Mouse (Mus musculus) telencephalon, adult 2 months (tissue): ENCODE data around the gene Dnase2a.
A peak's percentile ranks its signal among the peaks of the same experiment; 100 is the strongest.

Experiments used
- DNase-seq: peaks from one replicate; pipeline ENCODE4 v3.0.0-alpha.2; 2011; ENCODE audit warnings: low read depth, low spot score

The Dnase2a gene

DNA sequence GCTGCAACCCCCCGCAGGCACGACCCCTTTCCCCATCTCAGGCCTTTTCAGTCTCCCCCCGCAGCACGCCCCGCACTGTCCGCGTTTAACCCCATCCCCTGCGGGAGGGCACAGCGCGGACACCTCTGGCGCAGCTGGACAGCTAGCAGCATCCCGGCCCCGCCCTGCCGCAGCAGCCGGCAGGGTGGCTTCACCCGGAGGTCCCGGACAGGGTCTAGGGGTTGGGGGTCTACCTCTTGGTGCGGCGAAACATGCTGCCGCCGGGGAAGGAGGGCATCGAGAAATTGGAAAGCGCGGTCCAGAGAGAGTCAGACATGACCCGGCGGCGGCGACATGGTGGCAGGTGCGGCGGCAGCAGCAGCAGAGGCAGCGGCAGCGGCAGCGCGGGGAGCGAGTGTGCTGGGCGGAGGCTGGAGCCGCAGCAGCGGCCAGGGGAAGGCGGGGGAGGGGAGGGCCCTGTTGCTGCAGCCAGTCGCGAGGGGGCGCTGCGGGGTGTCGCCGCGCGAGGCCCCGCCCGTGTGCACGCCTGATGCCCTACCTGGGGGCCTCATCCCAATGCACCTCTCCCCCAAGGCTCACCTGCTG, 28.7 kb downstream of the Dnase2a start, which contains the start of gene Mast1:
Gene Mast1, minus strand, starts transcription at position 398 of the 585 bp plus-strand sequence.
- DNase-seq: peak; percentile 41

DNA sequence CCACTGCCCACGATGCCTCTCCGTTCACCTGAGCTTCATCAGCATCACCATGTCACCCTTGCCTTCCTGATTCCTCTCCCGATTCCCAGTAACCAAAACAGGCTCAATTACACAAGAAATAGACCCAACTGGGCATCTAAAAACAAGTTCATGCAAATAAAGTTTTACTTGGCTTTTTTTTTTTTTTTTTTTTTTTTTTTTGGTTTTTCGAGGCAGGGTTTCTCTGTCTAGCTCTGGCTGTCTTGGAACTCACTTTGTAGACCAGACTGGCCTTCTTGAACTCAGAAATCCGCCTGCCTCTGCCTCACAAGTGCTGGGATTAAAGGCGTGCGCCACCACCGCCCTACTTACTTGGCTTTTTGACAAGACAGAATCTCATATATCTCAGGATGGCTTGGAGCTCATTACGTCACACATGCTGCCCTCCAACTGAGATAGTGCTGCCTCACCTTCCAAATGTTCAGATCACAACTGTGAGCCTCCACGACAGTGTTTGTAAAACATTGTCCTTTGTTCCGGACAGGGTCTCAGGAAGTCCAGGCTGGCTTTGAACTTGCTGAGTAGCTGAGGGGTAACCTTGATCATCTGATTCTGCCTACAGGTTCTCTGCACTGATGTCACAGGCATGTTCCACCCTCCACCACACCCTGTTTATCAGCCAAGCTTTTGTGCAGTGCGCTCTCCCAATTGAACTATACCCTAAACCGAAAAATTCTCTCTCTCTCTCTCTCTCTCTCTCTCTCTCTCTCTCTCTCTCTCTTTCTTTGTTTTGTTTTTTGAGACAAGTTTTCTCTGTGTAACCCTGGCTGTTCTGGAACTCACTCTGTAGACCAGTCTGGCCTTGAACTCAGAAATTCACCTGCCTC, 29.5 kb downstream of the Dnase2a start:
- no peak for DNase-seq

DNA sequence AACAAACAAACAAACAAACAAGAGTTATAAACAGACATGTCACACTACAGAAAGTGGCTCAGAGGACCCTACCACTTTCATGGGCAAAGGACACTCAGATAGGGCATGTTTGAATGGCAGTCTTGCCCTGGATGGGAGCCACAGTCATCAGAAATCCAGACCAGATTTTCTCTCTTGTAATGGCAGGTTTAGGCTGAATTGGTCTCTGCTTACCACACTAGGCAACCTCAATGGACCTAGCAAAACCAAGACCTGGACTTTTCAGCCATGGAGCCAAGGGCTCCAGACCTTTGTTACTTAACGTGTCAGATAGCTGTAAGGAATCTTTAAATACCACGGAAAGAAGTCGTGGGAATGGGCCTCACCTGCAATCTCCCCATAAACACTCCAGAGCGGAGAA, 35.3 kb downstream of the Dnase2a start:
- no peak for DNase-seq

DNA sequence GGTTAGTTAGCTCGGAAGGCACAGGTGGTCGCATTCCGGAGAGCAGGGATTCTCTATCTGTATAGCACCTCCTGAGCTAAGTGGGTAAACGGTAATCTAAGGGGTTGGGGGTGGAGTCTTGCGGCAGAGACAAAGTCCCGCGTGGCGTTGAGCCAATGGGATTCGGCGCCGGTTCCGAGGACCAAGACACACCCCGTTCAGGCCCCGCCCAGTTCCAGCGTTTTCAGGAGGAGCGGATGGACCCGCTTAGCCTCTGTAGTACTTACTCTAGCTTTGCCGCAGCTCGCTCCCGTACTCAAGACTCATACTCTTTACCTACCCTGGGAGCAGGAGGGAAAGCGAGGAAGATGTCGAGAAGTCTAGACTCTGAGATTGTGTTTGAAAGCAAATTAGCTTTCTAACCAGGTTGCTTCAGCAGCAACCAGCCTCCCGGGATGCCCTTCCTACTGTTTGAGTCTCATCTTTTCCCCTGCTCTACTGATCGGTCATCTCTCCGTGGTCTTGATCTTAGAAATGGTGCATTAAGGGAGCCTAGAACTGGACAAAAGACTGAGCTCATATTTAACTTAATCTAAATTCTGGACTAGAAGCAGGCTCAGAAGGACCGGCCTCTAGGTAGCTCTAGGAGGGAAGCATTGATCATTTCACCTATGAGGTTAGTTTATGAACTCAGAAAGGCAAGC, 36.3 kb downstream of the Dnase2a start:
- peak; percentile 70 for DNase-seq

DNA sequence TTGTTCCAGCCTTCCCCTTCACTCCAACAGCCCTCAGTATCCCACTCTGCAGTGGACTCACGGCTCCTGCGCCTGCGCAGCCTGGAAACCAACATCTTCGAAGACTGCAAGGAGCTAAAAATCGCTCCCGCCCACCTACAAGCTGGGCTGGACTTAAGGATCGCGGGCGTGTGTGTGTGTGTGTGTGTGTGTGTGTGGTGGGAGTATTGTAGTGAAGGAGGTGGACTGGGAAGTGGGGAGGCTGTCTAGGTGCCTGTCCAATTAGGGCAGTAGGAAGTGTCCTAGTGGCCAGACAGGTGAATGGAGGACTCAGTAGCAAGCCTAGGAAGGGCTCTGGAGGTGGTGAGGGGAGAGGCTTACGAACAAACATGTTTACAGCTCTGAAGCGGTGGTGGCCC, 36.9 kb downstream of the Dnase2a start:
- DNase-seq: peak; percentile 93

DNA sequence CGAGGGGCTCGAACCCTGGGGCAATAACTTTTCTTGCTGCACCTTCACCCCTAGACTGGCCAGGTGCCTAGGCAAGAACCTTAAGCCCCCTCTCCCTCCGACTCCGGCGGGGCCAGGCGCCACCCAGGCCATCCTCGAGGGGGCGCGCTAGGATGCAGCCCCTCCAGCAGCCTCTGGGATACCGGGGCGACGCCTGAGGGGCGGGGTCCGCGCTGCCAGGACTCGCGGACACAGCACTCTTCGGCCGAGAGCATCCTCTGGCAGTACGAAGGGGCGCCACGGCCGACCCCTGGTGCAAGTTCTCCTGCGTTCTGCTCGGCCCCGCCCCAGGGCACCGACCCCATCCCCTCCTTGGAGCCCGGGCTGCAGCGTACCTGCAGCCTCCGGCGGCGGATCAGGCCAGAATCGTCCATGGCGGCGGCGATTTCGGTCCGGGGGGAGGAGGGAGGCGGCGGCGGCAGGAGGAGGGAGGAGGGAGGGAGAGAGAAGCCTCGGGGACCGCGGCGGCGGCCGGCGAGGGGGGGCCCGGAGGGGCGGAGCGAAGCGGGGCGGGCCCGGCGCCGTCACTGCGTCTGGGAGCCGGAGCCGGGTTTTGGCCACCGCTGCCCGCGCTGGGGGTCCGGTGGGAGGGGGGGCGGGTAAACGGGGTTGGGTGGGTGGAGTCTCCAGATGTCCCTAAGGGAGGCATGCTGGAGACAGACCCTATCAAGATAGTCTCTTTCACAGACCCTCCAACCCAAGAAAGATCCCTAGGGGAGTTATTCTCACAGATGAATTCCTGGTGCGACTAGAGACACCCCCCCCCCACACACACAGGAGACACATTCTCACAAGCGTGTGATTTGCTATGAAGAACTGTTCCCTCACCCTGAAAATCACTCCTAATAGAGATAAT, 37.5 kb downstream of the Dnase2a start:
- no peak for DNase-seq

DNA sequence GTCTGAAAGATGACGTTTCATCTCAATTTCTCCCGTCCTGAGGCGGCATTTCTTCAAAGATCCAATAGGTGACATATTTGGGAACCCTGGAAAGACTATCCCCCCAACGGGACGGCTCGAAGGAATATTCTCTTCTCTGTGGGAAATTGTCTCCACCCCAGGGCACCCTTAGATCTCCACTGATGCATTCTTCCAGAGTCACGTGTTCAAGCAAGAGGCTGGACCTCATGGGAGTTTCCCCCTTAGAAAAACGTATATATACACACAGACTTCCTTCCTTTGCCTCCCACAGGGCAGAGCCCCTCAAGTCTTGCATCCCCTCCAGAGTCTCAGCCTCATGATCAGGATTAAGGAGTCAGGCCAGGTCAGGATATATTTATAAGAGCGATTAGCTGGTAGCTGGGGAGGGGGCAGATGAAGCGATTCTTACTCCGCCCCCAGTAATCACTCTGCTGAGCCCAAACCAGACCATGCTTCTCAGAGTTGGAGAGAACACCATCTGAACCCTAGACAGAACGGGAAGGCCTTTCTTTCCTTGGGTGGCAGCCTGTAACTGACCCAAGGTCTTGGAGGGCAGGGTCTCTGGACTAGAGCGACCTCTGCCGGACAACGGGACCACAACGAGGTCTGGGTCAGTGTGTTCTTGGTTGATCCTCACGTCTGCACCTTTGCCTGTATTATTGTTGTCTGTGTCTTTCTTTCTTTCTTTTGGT, 38.3 kb downstream of the Dnase2a start, which contains the start of gene Rtbdn:
Gene Rtbdn, plus strand, starts transcription at position 464 of the 713 bp plus-strand sequence.
- no peak for DNase-seq

DNA sequence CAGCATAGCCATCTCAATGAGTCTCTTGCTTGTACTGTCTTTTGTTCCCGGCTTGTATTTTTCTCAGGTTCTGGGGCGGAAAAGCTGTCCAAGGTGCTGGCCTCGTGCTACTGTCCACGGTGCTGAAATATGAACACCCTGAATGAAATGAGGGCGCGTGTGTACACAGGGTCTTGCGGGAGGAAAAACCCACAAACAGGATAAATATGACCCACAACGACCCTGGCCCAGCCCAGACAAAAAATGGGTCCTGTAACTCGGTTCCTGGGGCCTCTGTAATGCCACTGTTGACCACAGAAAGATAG, 38.8 kb downstream of the Dnase2a start:
- no peak for DNase-seq

DNA sequence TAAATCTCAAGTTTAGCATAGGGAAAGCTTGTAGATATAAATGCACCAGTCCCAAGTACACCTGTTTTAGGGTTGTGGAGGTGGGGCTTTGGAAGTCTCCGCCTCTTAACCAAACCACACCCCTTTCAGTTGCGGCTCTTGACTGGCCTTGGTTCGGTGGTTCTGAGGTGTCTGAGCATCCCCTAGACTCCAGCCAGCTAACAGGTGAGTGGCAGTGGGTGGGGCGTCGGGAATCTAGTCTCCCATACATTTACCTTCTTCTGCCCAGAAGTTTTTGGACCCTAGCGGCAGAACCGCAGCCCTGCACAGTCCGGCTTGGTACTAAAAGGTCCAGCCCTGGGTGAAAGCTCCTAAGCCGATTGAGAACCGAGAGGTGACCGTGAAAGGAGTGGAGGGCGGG, 41.4 kb downstream of the Dnase2a start:
- DNase-seq: no peak

DNA sequence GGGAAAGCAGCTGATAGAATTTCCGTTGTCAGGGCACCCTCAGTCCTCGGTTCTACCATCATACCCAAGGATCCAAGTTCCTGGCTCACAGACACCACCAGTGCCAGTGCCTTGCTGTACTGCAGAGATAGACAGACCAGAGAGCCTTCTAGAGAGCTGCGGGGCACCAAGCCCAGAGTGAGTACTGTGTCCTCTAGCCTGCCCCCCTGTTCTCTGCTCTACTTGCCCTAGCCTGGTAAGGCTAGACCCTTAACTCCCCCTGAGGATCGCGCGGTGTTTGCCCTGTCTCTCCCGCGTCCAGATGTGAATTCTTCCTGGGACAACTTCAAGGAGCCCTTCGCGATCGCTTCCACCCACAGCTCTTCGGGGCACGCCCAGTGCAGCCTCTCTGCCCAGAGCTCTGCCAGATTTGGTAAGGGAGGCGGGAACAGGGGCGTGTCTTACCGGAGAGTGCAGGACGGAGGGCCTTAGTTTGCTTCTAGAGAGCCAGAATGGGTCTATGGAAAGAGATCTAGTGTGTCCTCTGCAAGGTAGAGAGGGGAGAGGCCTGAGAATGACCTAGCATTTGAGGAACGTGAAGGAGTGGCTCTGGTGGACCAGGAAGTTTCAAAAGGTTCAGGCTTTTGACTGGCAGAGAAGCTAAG, 44.4 kb downstream of the Dnase2a start:
- DNase-seq: no peak

DNA sequence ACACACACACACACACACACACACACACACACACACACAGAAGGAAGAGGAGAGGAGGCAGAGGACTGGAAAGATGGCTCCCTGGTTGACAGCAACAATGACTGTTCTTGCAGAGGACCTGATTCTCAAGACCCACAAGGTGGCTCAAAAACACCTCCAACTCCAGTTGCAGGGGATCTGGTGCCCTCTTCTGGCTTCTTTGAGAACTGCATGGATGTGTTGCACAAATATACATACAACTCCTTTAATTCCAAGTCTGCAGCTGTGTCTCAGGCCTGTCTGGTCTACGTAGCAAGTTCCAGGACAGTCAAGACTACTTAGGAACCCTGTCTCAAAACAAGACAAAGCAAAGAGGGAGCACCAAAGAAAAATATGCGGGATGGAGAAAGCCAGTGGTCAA, 48.4 kb downstream of the Dnase2a start:
- DNase-seq: peak; percentile 56

DNA sequence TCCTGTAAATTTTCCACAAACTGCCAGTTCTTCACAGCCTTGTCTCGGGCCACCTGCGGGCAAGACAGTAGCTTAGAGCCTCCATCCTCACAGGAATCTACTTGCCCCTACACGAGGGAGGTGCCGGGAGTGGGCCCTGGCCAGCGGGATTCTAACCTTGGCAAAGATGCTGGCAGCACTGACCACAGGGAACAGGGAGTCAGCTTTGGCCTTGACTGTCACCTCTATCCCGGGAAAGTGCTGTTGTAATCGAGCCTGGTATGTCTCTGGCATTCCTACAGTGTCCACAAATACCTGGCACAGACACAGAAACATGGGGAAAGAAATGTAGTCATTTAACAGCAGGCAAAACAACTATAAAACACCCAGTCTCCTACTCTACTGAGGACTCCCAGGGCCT, 51.5 kb downstream of the Dnase2a start:
- DNase-seq: no peak

DNA sequence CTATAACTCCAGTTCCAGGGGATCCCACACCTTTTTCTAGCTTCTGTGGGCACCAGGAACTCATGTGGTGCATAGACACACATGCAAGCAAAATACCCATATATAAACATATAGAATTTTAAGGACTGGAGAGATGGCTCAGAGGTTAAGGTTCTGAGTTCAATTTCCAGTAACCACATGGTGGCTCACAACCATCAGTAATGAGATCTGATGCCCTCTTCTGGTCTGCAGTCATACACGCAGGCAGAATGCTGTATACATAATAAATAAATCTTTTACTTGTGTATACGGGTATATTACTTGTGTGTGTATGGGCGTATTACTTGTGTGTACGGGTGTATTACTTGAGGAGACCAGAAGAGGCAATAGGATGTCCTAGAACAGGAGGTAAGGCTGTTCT, 55.6 kb downstream of the Dnase2a start:
- no peak for DNase-seq

DNA sequence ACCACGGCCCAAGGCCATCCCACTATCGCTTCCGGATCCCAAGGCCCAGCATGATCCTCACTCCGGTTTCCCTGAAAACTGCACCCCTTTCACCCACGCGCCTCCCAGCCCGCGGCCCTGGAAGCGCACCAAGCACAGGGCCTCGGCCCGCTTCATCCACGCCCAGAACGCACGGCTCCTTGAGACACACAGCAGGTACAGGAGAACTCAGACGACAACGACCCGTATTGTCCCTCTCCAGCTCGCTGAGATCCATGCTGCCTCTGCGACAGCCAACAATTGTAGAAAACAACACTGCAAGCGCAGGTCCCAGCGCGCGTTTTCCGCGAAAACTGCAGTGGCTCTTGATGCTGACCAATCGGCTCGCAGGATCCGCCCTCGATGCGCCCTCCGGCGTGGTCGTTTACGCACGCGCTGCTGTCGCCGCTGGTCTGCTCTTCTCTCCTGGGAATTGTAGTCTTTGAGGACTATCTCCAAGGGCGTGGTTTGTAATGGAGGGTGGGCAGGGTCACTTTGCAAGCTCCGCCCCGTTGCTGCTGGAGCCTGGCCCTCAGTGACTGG, 57.5 kb downstream of the Dnase2a start:
- peak; percentile 97 for DNase-seq

DNA sequence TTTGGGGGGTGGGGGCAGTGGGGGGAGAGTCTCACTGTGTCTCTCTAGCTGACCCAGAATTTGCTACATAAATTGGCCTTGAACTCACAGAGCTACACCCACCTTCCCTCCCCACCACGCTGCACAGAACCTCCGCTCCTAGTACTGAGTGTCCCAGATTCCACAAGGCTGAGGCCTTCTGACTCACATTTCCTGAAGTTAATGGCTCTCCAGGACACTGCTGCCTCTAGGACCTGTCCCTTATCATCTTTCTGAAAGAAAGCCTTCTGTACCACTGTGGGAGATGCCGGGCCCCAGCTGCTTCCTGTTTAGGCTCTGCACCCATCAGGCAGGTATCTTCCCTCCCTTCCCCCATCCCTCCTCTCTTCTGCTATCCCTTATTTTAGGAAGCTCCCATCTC, 58.2 kb downstream of the Dnase2a start:
- no peak for DNase-seq

DNA sequence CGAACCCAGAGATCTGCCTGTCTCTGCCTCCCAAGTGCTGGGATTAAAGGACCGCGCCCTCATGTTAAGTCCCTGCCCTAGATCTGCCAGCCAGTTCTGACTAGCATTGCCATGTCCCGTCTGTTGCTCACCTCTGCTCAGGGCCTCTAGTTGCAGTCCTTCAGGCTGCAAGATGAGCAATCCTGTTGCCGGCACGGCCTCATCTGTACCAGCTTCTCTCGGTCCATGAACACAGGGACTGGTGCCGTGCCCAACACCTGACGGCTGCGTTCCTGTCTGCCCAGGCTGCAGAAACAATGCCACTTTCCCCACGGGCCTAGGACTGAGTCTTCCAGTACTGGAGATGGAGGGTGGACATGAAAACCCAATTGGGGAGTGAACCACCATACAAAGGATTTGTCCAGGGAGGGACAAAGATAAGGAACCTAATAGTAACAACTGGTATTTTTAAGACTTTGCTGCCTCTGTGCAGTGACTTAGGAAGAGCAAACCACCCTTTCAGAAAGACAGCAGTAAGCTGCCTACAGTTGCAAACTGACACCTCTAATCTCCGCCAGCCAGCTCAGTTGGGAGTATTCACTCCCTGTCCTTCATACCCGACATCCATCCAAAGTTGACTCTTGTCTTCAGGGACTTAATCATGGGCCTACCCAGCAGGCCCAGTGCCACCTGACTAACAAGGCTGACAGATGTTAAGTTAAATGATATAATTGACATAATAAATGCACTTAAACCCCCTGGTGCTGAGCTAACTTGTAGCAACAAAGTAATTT, 59.4 kb downstream of the Dnase2a start:
- no peak for DNase-seq

DNA sequence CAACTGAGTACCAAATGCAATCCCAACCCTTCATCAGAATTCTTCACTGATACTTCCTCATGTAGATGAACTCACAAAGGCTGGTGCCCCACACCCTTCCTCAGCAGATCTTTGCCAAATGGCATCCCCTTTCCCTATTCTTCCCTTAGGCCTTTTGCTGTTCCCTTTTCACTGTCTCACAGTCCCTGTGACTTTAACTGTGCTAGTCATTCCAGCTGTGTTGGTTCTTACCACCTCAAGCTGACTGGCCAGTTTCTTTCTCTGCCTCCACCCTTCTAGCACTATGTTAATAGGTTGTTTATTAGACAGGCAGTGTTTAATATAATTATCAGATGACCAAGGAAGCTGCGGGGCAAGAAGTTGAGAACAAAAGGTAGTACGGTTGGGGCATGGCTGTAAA, 60.3 kb downstream of the Dnase2a start:
- DNase-seq: no peak

DNA sequence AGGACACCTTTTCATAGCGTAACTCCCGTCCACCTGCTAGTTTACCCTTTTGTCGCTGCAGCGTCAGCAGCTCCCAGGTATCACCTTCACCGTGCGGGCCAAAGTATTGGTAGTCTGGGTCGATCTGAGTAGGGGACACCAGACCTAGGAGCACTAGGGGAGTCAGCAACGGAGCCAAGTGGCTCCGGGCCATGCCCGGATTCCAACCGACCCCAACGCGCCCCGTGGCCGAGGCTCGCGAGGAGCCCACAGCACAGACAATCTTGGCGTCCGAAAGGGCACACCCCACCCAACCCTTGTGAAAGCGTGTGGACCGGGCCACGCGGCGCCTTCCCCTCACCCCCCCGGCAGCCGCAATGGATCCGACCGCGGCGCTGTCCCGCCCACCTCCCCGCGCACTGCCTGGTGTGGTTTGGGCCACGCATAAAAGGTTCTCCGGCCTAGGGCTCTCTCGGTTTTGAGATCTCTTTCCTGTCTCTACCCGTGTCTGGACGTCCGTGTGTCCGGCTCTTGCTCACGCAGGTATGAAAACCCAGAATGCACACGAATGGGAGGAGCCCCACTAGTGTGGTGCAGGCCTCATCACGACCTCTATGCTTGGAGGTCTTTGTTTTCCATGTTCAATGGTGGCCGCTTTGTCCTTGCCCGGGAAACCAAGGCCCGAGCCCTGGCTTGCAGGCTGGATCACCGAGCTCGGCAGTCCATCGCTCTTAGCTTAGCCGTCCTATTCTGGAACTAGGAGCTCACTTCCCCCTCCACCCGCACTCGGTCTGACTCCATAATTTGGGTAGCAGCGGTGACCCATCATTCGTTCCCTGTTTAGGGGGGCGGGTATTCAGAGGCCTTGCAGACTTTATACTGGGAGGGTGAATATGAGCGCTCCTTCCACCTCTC, 61.1 kb downstream of the Dnase2a start, which contains the start of the genes Gm49661, Prdx2 and Rnaseh2a:
Gene Gm49661, minus strand, starts transcription at position 193 of the 894 bp plus-strand sequence.
Gene Prdx2, plus strand, starts transcription at position 347 of the 894 bp plus-strand sequence.
Gene Rnaseh2a, minus strand, starts transcription at position 527 of the 894 bp plus-strand sequence.
- DNase-seq: no peak
